Mouse (Mus musculus) neural tube, embryonic 15.5 days (tissue): ENCODE results near the gene Palld. TPM values are rescaled to one million over a fixed set of nuclear protein-coding genes. Genes with fewer than 3 reads are reported as not detected.

Experiments
- ATAC-seq: fragments of 200-750 bp; cut with Nextera tagmentation; 2 replicates; pipeline ENCODE4 v1.8.0; 2017; ENCODE audit warnings: mild to moderate bottlenecking, moderate TSS enrichment, moderate library complexity; ENCODE audit not compliant: low FRiP score
- H3K27ac ChIP-seq: fragments of 300-500 bp; sonication (generic); replicated peaks from 2 replicates; pipeline ENCODE4 v1.5.1; 2015; ENCODE audit warnings: mild to moderate bottlenecking, inconsistent platforms
- H3K27me3 ChIP-seq: fragments of 300-500 bp; sonication (generic); replicated peaks from 2 replicates; pipeline ENCODE4 v1.6.1; 2015; ENCODE audit warnings: inconsistent platforms
- H3K36me3 ChIP-seq: fragments of 300-500 bp; sonication (generic); 2 replicates; pipeline ENCODE4 v1.6.1; 2015; ENCODE audit warnings: inconsistent platforms
- H3K4me1 ChIP-seq: fragments of 300-500 bp; sonication (generic); 2 replicates; pipeline ENCODE4 v1.6.1; 2015; ENCODE audit warnings: inconsistent platforms
- H3K4me2 ChIP-seq: fragments of 300-500 bp; sonication (generic); 2 replicates; pipeline ENCODE4 v1.6.1; 2015; ENCODE audit warnings: inconsistent platforms, mild to moderate bottlenecking, moderate library complexity
- H3K4me3 ChIP-seq: fragments of 300-500 bp; sonication (generic); replicated peaks from 2 replicates; pipeline ENCODE4 v1.5.1; 2015; ENCODE audit warnings: mild to moderate bottlenecking, inconsistent platforms
- H3K9ac ChIP-seq: fragments of 300-500 bp; sonication (generic); replicated peaks from 2 replicates; pipeline ENCODE4 v1.6.1; 2015; ENCODE audit warnings: mild to moderate bottlenecking, inconsistent platforms
- H3K9me3 ChIP-seq: fragments of 300-500 bp; sonication (generic); replicated peaks from 2 replicates; pipeline ENCODE4 v1.6.1; 2016; ENCODE audit warnings: inconsistent platforms
- WGBS: fragments of 180-500 bp; shearing (Covaris S2); methylation state at CpG from one replicate; pipeline ENCODE4 v1.1.7; 2015; ENCODE audit warnings: mixed read lengths; 5-methylcytosine and 5-hydroxymethylcytosine counted together
- polyA plus RNA-seq: library from polyadenylated mRNA; unstranded; fragments of >200 nt; fragmentation: Nextera tagmentation; extraction: Ambion mirVana; gene quantifications from 2 replicates; pipeline ENCODE4 v1.2.1, GENCODE M21; 2015

The Palld gene
- polyA plus RNA-seq, 1 experiment from 2014 or later, result 16.0 TPM

DNA sequence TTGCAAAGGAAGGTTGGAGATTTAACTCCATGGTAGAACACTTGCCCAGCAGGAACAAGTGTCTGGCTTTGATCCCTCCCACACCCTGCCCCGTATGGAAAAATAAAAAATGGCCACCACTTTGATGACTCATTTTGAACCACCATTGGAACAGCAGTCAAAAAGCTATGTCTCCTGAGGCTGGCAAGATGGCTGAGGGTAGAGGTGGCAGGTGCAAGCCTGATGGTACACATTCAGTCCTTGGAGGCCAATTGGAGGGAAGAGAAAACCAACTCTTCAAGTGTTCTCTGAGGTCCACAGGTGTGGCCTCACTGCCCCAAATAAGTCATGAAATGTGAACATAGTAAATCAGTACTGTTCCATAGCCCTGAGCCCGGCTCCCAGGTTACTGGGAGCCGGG, 210.4 kb downstream of the Palld start:
- H3K9ac ChIP-seq, result no peak overlapping the region
- no peak for ATAC-seq
- no peaks in the 10 kb centered on the region for H3K9me3 ChIP-seq
- no peak overlapping the region for H3K27ac ChIP-seq
- H3K4me1 ChIP-seq, result no peaks in the 10 kb centered on the region
- H3K4me2 ChIP-seq, result no peak overlapping the region
- H3K27me3 ChIP-seq, result no peaks in the 10 kb centered on the region
- no peaks in the 10 kb centered on the region for H3K36me3 ChIP-seq
- 94% methylated on average over 3 of the region's 3 CpGs for WGBS
- no peak overlapping the region for H3K4me3 ChIP-seq

DNA sequence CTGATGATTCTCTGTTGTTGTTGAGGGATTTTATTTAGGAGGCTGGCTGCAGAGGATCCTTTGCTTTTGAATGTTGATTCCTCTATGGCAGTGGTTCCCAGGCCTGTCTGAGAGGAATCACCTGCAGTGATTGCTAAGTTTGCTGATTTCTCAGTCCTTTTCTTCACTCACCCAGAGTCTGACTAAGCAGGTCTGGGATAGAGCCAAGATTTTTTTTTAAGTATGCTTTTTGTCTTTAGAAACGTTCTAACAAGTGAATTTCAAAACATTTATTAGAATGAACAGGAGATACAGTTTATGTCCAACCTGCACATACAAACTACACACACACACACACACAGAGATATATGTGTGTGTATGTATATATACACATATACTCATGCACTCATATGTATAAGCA, 211.1 kb downstream of the Palld start:
- WGBS, result 56% methylated on average over 1 of the region's 1 CpGs
- no peak for ATAC-seq
- Histone ChIP-seq H3K9ac (no peak overlapping the region), H3K27me3 (no peaks in the 10 kb centered on the region), H3K4me2 (no peak overlapping the region), H3K27ac (no peak overlapping the region), H3K4me1 (no peaks in the 10 kb centered on the region), H3K9me3 (no peaks in the 10 kb centered on the region), H3K4me3 (no peak overlapping the region), H3K36me3 (no peaks in the 10 kb centered on the region)

DNA sequence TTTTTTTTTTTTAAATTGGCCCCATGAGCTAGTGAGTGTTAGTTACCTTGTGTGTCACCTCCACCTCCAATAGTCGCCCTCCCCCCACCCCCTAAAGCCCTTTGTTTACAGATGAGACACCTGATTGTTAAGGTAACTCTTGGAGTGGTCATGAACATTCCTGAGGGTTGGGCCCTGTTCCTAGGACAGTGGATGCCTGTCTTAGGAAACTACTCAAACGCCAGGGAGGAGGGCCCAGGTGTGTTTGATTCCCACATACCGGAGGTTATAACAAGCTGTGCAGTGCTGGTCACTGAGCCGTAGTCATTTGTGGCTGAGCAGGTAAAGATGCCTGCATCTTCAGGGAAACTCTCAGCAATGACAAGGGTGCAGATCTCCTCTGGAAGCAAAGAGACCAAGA, 215.4 kb downstream of the Palld start:
- no peak for ATAC-seq
- Histone ChIP-seq H3K27me3 (no peaks in the 10 kb centered on the region), H3K4me1 (no peaks in the 10 kb centered on the region), H3K4me2 (no peak overlapping the region), H3K9ac (no peak overlapping the region), H3K4me3 (no peak overlapping the region), H3K27ac (no peak overlapping the region), H3K9me3 (no peaks in the 10 kb centered on the region), H3K36me3 (no peaks in the 10 kb centered on the region)
- 87% methylated on average over 4 of the region's 4 CpGs for WGBS

GRCm38 (mm10) chr8:61686340-61686739, 216.2 kb downstream of the Palld start:
- Histone ChIP-seq H3K36me3 (no peaks in the 10 kb centered on the region), H3K4me1 (no peaks in the 10 kb centered on the region), H3K9me3 (no peaks in the 10 kb centered on the region), H3K4me3 (no peak overlapping the region), H3K27ac (no peak overlapping the region), H3K4me2 (no peak overlapping the region), H3K9ac (no peak overlapping the region), H3K27me3 (no peaks in the 10 kb centered on the region)
- ATAC-seq, result no peak

DNA sequence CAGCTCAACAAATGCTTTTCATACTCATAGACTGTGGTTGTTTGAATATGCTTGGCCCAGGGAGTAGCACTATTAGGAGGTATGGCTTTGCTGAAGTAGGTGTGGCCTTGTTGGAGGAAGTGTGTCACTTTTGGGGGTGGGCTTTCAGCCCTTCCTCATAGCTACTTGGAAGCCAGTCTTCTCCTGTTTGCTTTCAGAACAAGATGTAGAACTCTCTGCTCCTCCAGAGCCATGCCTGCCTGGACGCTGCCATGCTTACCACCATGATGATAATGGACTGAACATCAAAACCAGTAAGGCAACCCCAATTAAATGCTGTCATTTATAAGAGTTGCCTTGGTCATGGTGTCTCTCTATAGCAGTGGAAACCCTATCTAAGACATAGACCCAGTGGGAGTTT, 217.2 kb downstream of the Palld start:
- H3K9me3 ChIP-seq, result no peaks in the 10 kb centered on the region
- 96% methylated on average over 1 of the region's 1 CpGs for WGBS
- H3K27me3 ChIP-seq, result no peaks in the 10 kb centered on the region
- ATAC-seq, result no peak
- H3K4me2 ChIP-seq, result no peak overlapping the region
- H3K4me1 ChIP-seq, result no peaks in the 10 kb centered on the region
- no peak overlapping the region for H3K9ac ChIP-seq
- no peaks in the 10 kb centered on the region for H3K36me3 ChIP-seq
- no peak overlapping the region for H3K4me3 ChIP-seq
- no peak overlapping the region for H3K27ac ChIP-seq

DNA sequence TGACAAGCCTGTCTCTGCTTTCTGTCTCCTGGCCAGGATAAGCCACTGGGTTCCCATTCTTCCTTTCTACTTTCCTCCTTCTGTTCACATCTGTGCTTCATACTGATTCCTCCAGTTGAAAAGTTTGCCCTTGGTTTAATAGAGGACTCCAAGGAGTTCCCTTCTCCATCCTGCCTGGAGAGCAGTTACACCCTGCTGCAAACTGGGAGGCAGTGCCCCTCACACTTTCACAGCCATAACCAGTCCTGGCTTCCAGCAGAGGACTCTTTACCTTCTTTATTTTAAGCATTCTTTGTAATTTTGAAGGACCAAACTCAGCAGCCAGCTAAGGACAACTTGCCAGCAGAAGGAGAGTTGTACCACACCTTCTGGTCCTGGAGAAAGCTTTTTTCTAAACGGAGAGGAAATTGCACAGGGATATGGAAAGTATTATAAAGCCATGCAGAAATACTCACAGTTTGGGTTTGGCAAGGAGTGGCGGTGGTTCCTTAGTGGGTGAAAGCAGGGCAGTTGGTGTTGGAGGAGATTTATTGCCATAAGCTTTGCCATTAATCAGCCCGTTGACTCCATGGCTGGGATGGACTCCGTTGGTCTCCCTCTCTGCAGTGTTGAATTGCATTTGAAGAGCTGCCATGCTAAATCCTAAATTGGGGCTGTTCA, 218.1 kb downstream of the Palld start:
- no peak overlapping the region for H3K27ac ChIP-seq
- no peaks in the 10 kb centered on the region for H3K9me3 ChIP-seq
- H3K9ac ChIP-seq, result no peak overlapping the region
- H3K27me3 ChIP-seq, result no peaks in the 10 kb centered on the region
- 71% methylated on average over 4 of the region's 4 CpGs for WGBS
- no peaks in the 10 kb centered on the region for H3K36me3 ChIP-seq
- no peak overlapping the region for H3K4me3 ChIP-seq
- H3K4me2 ChIP-seq, result no peak overlapping the region
- no peak for ATAC-seq
- H3K4me1 ChIP-seq, result no peaks in the 10 kb centered on the region

DNA sequence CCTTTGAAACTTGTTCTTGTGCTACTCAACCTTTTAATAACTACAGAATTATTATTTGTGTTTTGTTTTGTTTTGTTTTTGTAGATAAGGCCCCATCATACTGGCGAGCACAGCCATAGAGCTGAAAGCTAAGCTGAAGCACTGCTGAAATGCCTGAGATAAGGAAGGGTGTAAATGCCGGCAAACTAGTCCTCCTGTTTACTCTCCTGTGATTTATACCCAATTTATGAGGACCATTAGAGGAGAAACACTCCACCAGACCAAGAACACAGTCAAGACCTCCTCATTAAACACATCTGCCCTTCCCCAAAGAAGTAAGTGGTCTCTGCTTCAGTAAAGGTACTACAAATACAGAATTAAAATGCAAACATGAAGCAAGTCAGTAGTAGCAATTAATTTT, 219.6 kb downstream of the Palld start:
- H3K27ac ChIP-seq, result no peak overlapping the region
- H3K9me3 ChIP-seq, result no peaks in the 10 kb centered on the region
- no peak overlapping the region for H3K4me2 ChIP-seq
- no peak overlapping the region for H3K4me3 ChIP-seq
- no peaks in the 10 kb centered on the region for H3K27me3 ChIP-seq
- H3K36me3 ChIP-seq, result no peaks in the 10 kb centered on the region
- ATAC-seq, result no peak
- no peak overlapping the region for H3K9ac ChIP-seq
- WGBS, result 40% methylated on average over 2 of the region's 2 CpGs
- no peaks in the 10 kb centered on the region for H3K4me1 ChIP-seq

- WGBS, result 90% methylated on average over 3 of the region's 3 CpGs
- Histone ChIP-seq H3K9ac (no peak overlapping the region), H3K27ac (no peak overlapping the region), H3K4me1 (no peaks in the 10 kb centered on the region), H3K27me3 (no peaks in the 10 kb centered on the region), H3K36me3 (no peaks in the 10 kb centered on the region), H3K4me3 (no peak overlapping the region), H3K4me2 (no peak overlapping the region), H3K9me3 (no peaks in the 10 kb centered on the region)
- no peak for ATAC-seq
Measured at GRCm38 (mm10) chr8:61681217-61681616, 221.3 kb downstream of the Palld start.

- Histone ChIP-seq H3K9me3 (no peaks in the 10 kb centered on the region), H3K4me3 (no peak overlapping the region), H3K36me3 (no peaks in the 10 kb centered on the region), H3K9ac (no peak overlapping the region), H3K27ac (no peak overlapping the region), H3K4me2 (no peak overlapping the region), H3K27me3 (no peaks in the 10 kb centered on the region), H3K4me1 (no peaks in the 10 kb centered on the region)
- WGBS, result 89% methylated on average over 5 of the region's 5 CpGs
- no peak for ATAC-seq
Measured at GRCm38 (mm10) chr8:61677227-61677626, 225.3 kb downstream of the Palld start.

- Histone ChIP-seq H3K4me3 (no peak overlapping the region), H3K4me2 (no peak overlapping the region), H3K27me3 (no peaks in the 10 kb centered on the region), H3K4me1 (no peaks in the 10 kb centered on the region), H3K9me3 (no peaks in the 10 kb centered on the region), H3K36me3 (no peaks in the 10 kb centered on the region), H3K9ac (no peak overlapping the region), H3K27ac (no peak overlapping the region)
- no peak for ATAC-seq
Measured at GRCm38 (mm10) chr8:61671151-61671550, 231.3 kb downstream of the Palld start.

DNA sequence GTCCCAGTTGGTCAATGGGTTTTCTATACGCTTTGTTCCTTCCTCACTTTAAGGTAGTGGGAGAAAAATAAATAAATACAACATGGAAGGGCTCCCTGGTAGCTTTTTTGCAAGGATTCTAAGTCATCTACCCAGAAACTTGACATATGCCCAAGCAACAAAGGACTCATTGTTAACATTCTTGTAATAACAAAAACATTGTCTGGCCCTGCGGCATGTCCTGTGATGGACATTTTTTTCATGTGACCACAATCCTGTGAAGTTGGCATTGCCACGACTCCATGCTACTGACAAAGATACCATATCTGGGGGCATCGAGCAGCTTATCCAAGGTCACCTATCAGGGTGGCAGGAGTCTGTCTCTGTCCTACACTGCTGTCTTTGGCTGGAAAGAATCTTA, 232.1 kb downstream of the Palld start:
- Histone ChIP-seq H3K4me1 (no peaks in the 10 kb centered on the region), H3K9ac (no peak overlapping the region), H3K4me3 (no peak overlapping the region), H3K27me3 (no peaks in the 10 kb centered on the region), H3K4me2 (no peak overlapping the region), H3K9me3 (no peaks in the 10 kb centered on the region), H3K27ac (no peak overlapping the region), H3K36me3 (no peaks in the 10 kb centered on the region)
- 76% methylated on average over 4 of the region's 4 CpGs for WGBS
- no peak for ATAC-seq

GRCm38 (mm10) chr8:61666919-61667318, 235.6 kb downstream of the Palld start:
- Histone ChIP-seq H3K9me3 (no peaks in the 10 kb centered on the region), H3K36me3 (no peaks in the 10 kb centered on the region), H3K27ac (no peak overlapping the region), H3K4me2 (no peak overlapping the region), H3K4me1 (no peaks in the 10 kb centered on the region), H3K4me3 (no peak overlapping the region), H3K27me3 (no peaks in the 10 kb centered on the region), H3K9ac (no peak overlapping the region)
- 23% methylated on average over 6 of the region's 6 CpGs for WGBS
- ATAC-seq, result no peak

DNA sequence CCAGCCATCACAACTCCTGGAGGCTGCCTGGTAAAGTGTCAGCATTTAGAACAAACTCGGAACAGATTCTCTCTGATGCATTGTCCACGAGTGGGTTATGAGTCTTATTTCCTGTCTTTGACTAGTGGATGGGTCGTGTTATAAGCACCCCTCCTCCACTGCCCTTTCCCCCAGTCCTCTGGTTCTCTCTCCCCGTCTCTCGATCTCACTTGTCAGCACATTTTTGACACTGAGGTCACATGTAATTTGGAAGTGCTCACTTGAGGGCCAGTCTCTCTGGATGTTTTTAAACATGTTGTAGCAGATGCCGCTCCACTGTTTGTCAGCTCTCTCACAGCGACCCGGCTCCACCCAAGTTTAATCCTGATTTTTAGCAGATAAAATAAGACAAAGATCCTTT, 237.5 kb downstream of the Palld start:
- no peak overlapping the region for H3K9ac ChIP-seq
- H3K36me3 ChIP-seq, result no peaks in the 10 kb centered on the region
- no peaks in the 10 kb centered on the region for H3K9me3 ChIP-seq
- 60% methylated on average over 8 of the region's 8 CpGs for WGBS
- H3K27ac ChIP-seq, result no peak overlapping the region
- no peaks in the 10 kb centered on the region for H3K27me3 ChIP-seq
- ATAC-seq, result no peak
- H3K4me3 ChIP-seq, result no peak overlapping the region
- H3K4me2 ChIP-seq, result no peak overlapping the region
- H3K4me1 ChIP-seq, result no peaks in the 10 kb centered on the region
